Mouse (Mus musculus): Measurements from ENCODE around the gene Nfkb1.

Nfkb1 gene

GRCm38 (mm10) chr3:135699523-135700264 is 8.3 kb upstream of the Nfkb1 start:
- no peak for DNase-seq (ENCODE audit: low spot score)

GRCm38 (mm10) chr3:135698466-135698975 is 7.2 kb upstream of the Nfkb1 start:
- no peak for DNase-seq (ENCODE audit: low spot score)

DNA sequence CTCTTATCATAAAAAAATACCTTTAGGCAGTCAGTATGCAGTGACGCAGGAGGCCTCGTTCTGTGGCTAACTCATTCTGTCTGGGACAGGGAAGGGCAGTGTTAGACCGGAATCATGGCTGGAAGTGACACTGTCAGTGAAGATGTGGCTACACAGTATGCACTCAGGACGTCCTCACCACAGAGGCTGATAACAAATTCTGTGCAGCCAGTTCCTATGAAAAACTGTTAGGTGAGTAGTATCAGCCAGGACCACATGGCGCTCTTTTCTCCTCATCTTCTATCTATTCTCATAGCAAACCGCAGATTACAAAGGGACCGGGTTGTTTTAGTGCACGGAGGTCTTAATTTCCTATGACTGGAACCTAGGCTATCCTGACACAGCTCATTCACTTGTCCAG is 4.9 kb upstream of the Nfkb1 start:
- no peak for DNase-seq (ENCODE audit: low spot score)

DNA sequence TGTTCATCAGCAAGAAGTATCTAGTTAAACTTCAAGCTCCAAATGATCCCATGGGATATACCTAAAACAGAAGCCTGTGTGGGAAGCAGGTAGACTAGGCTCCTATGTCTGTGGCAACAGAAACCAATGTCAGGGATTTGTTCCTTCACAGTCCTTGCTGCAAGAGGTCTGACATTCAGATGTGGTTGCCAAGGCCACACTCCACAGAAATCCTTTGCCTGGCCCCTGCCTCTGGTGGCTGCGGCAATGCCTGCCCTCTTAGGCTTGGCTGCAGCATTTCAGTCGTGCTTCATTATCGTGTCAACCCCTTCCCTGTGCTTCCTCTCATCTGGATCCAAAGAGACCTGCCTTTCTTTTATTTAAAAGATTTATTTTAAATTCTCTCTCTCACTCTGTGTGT is 1.7 kb upstream of the Nfkb1 start:
- DNase-seq (ENCODE audit: low spot score), result no peak

DNA sequence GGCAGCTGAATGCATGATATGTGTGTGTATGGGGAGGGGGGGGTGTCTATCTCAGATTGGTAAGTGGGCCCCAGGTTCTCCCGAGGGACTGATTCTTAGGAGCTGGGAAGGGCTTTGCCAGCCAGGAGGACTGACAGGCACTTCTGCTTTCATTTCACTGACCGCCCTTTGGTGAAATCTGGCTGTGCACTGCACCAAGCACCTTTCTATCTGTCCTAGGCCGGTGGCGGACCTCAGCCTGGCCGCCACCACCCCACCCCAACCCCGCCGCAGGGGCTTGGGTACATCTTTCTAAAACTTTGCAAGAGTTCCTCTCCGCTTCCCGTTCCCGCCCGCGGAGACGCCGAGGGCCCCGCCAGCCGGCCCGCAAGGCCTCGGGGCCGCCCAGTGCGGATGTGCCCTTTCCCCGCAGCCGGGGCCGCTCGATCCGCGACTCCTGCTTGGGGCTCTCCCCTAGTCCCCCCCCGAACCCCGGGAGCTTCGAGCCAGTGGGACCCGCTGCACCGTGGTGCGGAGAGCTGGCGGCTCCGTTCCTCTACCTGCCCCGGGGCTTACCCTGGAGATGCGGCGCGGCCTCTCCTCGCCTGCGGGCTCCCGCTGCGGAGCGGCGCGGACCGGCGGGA is 668 bp downstream of the Nfkb1 start:
- peak; percentile 61 for DNase-seq (ENCODE audit: low spot score)

DNA sequence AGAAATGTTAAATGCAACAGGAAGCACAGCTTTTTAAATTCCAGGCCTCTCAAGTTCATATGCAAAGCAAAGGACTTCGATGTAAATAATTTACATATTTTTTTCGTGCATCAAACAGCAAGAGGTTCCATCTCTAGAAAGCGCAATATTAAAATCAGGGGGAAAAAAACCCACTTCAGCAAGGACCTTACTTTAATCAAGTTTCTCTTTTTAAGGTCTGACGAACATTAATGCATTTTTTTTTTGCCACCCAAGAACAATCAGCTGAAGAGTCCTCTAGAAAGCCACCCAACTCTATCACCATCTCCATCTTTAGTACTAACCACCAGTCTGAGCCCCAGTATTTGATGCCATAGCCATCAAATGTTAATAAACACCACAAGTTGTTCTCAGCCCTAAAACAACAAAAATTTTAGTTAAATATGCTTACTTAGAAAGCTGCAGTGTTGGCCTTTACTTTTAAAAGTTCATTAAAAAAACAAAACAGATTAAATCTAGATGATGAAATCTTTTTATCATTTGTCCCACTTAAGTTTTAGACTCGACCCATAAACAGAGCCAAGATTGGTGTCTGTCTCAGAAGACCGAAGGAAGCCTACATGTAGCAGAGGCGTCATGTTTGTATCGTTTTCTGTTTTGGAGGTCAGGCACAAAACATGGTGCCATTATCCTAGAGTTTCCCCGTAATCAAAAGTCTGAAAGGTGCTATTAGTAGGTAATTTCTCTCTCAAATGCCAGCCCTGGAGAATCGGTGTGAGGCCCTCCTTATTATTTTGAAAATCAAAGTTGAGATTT is 1.4 kb downstream of the Nfkb1 start:
- DNase-seq (ENCODE audit: low spot score), result peak; percentile 23

DNA sequence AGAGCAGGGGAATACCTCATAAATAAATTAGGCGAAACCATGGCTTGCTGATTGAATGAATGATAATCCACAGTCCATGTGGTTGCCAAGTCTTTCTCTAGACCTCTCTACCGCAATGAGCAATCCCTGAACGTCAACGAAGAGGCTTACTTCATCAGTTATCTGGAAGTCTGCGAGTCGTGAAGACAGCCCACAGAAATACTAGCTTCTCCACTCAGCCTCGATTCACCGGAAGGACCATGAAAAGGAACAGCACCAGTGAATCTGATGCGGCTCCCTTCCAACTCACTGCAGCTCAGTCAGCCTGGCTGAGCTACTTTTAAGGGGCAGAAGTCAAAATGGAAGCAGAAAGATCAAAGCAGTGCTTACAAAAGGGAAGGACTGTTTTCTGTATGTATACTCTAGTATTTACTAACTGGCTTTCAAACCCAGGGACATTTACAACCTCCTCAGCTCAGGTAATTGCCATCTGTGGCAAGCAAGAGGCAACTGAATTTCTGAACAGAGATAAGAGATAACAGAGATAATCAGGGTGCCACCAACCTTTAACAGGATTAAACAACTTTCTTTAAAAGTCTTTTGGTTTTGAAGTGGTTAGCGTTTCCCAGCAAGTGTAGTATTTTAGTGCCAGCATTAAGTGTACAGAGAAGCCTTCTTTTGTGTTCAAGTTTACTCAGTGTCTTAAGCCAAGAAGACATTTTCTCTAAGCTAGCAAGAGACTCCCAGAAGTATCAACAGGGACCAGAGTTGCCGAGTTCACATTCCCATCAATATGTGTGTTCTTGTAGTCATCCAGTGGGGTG is 2.2 kb downstream of the Nfkb1 start:
- no peak for DNase-seq (ENCODE audit: low spot score)

DNA sequence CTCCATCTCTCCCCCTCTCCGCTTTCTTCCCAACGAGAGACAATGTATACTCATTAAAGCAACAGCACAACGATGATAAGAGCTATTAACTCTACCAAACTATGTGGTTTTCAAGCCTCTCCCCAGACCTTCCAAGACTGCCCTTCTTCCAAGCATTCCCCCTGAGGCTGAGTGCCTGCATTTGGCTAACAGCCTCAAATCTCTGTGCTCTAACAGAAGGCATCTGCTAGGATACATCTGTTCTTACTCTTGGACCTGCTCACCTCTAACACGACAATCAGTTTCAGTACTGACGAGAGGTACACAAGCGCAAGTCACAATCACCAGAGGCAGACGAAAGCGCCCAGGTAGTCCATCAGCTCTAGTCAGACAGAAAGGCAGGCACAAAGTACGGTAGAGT is 3.4 kb downstream of the Nfkb1 start:
- DNase-seq (ENCODE audit: low spot score), result no peak

GRCm38 (mm10) chr3:135686419-135686818 is 4.9 kb downstream of the Nfkb1 start:
- DNase-seq (ENCODE audit: low spot score), result no peak

GRCm38 (mm10) chr3:135683275-135683674 is 8.1 kb downstream of the Nfkb1 start:
- DNase-seq (ENCODE audit: low spot score), result no peak

DNA sequence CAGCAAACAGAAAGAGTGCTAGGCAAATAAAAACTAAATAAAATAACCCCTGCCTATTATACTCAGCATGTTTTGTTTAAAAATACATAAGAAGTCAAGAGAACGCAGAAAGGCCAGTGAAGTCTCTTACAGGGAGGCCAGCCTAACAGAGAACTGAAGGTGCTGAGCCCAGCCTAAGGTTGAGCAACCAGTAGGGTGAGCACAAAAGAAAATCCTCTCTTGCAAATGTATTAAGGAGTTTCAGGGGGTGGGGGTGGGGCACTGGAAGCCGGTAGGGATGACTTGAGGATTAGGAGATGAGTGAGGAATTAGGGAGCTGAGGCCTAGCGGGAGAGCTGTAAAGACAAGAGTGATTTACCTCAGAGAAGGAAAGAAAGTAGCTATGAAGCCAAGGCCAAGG is 9.1 kb downstream of the Nfkb1 start:
- no peak for DNase-seq (ENCODE audit: low spot score)

GRCm38 (mm10) chr3:135681272-135681783 is 10.0 kb downstream of the Nfkb1 start:
- no peak for DNase-seq (ENCODE audit: low spot score)

GRCm38 (mm10) chr3:135680213-135680843 is 11.0 kb downstream of the Nfkb1 start:
- no peak for DNase-seq (ENCODE audit: low spot score)

- no peak for DNase-seq (ENCODE audit: low spot score)
Observed at GRCm38 (mm10) chr3:135677064-135677463, 14.3 kb downstream of the Nfkb1 start.

GRCm38 (mm10) chr3:135676364-135676763 is 15.0 kb downstream of the Nfkb1 start:
- no peak for DNase-seq (ENCODE audit: low spot score)

- DNase-seq (ENCODE audit: low spot score), result no peak
Observed at GRCm38 (mm10) chr3:135675480-135675879, 15.9 kb downstream of the Nfkb1 start.

GRCm38 (mm10) chr3:135674716-135675392 is 16.5 kb downstream of the Nfkb1 start:
- DNase-seq (ENCODE audit: low spot score), result no peak

DNA sequence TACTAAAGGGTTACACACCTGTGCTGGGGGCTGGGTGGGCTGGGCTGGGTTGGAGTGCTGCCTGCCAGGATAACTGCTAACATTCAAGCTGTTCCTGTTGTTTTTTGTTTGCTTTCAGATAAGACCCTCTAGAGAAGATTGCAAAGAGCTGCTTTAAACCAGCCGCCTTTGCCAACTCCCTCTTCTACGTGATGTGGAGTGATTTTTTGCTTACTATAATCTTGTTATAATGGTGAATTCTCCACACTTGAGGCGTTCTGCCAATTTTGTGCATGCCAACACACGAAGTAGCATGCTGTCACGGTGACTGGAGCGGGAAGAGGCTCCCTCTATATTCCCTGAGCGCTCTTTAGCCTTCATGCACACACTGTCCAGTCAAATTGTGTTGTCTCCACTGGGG is 17.7 kb downstream of the Nfkb1 start:
- DNase-seq (ENCODE audit: low spot score), result no peak

DNA sequence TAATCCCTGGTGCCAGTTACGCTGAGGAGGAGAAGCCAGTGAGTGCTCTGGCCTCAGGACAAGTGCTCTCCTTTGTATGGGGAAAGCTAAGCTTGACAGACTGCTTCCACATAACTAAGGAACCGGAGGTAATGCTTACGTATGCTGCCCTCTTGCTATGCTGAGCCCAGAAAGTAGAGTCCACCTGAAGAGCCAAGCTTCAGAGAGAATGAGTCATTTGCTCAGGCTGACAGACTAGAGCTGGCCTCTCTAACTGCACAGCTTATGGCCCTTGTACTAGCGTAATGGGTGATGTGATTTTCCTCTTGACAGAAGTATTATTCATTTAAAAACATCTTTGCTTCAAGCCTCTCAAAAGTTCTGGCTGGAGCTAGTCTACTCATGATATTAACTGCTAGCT is 18.3 kb downstream of the Nfkb1 start:
- DNase-seq (ENCODE audit: low spot score), result no peak

- no peak for DNase-seq (ENCODE audit: low spot score)
Observed at GRCm38 (mm10) chr3:135672135-135672534, 19.2 kb downstream of the Nfkb1 start.

DNA sequence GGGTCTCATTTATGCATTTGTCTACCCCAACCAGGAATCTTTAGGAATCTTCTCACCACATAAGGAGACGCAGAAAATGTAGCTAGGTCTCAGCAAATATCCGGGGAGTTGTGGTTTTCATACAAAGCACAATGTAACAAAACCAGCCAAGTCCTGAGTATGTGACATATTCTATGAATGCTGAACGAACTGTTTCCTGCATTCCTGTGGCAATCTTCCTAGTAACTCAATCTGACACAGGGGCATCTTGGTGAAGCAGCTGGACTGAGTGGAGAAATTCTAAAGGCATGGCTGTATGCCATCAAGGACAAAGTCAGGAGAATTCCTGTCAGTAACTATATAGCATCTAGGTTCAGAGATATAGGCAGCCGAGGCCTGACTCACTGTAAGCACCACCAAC is 20.5 kb downstream of the Nfkb1 start:
- no peak for DNase-seq (ENCODE audit: low spot score)

All from retina, embryonic 14.5 days (tissue).